Mouse (Mus musculus) adrenal gland, postnatal 36 days (tissue): ENCODE data around the gene Gm9803. TPM values are rescaled to one million over a fixed set of nuclear protein-coding genes. Genes with fewer than 3 reads are reported as not detected.
"Not testable (repeated sequence)": the region's sequence is repeated elsewhere in the genome, so short reads cannot be mapped to it uniquely, and the experiment has no call there.

Experiments used
- DNase-seq, 2 experiments: peaks; one replicate each; pipeline ENCODE4 v3.0.0; 2021; ENCODE audit warnings: mixed read lengths in 1 of 2
- long read RNA-seq, 2 experiments: library from polyadenylated mRNA; stranded (forward); transcript quantifications; one replicate each; pipeline ENCODE4 v2.0.0; 2021; ENCODE audit warnings: borderline sequencing depth in 2 of 2
- total RNA-seq, 2 experiments: library from RNA; stranded (reverse); gene quantifications; 2 replicates each; pipeline ENCODE4 v1.2.3; 2021

Gene Gm9803
- 10 to 100 TPM in 1 of 2 experiments, not detected in 1; 12.0 TPM for total RNA-seq
- long read RNA-seq, experiment 1, transcript Gm9803-201 (1 exons, 563 nt) = major isoform, 8 of 10 reads
- long read RNA-seq, experiment 1, partial matches to known transcripts = 0 of 10 reads
- long read RNA-seq, experiment 1, other reads (novel, unspliced or antisense) = 2 of 10 reads
- long read RNA-seq, experiment 2, partial matches to known transcripts = 0 of 6 reads
- long read RNA-seq, experiment 2, other reads (novel, unspliced or antisense) = 2 of 6 reads

DNA sequence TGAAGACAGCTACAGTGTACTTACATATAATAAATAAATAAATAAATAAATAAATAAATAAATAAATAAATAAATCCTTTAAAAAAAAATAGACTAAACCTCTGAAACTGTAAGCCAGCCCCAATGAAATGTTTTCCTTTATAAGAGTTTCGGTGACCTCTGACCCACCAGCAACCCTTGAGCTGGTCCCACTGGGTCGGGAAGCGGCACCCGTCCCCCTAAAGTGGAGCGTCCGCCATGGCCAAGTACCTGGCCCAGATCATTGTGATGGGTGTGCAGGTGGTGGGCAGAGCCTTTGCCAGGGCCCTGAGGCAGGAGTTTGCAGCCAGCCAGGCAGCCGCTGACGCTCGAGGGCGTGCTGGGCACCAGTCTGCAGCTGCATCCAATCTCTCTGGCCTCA, at the start of gene Gm9803:
Gene Gm9803, plus strand, starts transcription at position 154 of the 400 bp plus-strand sequence.
- DNase-seq = not testable (repeated sequence)

DNA sequence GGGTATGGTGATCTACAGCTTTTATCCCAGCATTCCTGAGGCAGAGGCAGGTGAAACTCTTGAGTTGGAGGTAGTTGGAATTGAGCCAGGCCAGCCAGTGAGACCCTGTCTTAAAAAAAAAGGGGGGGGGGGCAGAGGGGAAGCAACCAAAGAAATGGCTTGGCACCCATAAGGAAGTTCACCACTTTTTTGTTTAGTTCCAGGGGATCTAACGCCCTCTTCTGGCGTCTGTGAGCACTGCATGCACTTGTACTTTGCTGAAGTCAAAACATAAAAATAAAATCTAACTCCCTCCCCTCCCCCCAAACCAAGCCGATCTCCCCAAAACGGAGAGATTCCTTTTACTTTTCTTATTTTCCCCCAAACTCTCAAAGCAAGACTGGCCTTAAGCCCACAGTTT, 48.5 kb upstream of the Gm9803 start:
- DNase-seq = peak; percentile 26 to 30

DNA sequence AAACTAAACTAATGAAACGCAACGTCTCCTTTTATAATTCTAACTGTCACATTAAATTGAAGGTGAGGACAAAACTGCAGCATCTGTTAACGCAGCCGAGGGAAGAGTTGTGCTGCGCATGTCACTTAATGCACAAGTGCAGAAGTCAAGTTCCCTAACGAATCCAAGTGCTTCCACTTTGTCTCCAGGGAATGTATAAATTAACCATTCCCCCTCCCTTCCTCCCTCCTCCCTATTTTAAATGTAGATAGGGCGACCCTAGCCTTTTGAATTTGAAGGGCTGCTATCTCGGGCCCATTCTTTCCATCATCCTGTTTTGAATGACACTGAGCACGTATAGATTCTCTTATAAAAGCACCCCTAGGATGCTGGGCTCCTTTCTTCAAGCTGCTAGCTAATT, 46.4 kb upstream of the Gm9803 start:
- no peak for DNase-seq

- DNase-seq = peak; percentile 79 to 80
These were observed 45.8 kb upstream of the Gm9803 start for GRCm38 (mm10) chr10:43477865-43478681.

DNA sequence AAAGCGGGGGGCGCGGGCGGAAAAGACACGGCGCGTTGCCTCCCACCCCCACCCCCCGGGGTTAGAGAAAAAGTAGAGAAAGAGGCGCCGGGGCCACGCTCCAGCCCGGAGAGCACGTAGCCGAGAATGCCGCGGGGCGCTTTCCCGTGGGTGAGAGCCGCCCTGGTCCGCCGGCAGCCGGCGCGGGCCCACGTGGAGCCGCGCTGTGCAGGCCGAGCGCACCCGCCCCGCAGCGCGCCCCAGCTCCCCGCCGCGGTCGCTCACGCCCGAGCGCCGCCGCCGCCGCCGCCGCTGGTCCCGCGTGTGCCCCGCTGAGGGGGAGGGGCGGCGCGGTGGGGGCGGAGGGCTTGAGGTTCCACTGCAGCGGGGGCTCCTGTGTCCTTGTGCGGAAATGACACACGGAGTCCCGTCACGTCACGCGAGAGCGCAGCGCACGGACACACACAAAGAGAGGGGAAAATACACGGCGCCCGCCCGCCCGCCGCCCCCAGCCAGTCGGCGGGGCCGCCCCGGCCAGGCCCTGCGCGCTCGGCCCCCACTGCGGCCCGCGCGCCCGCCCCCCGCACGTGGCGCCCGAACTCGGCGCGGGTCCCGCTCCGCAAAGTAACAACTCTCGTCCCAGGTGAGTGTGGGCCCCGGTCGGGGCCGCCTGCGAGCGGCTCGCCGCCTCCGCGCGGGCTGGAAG, 45.0 kb upstream of the Gm9803 start, which contains the start of gene Bend3:
Gene Bend3, plus strand, starts transcription at position 81 of the 685 bp plus-strand sequence.
- DNase-seq = peak; percentile 57 to 74

DNA sequence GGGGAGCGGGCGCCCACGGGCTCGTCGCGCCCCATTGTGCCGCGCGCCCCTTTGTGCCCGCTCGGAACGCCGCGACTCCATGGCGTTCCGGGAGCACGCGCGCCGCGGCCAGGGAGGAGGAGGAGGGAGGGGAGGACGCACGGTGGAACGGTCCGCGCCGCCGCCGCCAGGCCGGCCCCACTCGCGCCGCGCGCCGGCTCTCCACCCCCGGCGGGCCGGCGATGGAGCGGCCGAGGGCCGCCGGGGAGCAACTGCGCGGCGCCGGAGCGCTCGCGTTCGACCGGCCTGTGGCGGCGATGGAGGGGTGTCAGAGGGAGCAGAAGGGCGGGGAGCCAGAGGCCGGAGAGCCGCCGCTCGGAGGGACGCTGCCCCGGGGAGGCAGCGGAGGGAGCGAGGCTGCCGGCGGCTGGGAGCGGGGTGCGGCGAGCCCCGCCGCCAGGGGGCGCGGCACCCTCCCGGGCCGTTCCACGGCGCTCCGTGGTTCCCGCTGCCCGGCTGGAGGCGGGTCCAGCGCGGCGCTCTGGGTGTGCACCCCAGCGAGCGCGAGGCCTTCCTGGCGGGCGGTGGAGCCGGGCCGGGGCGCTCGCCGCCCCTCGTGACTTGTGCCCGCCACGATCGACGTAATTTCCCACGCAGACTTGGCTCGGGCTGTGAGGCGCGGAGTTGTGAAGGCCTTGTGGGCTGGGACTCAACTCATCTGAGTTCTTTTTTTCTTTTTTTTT, 44.3 kb upstream of the Gm9803 start:
- DNase-seq = peak; percentile 93 to 96

- DNase-seq = no peak
These were observed 43.5 kb upstream of the Gm9803 start for GRCm38 (mm10) chr10:43480227-43480849.

- no peak for DNase-seq
These were observed 42.7 kb upstream of the Gm9803 start for GRCm38 (mm10) chr10:43481179-43481578.

GRCm38 (mm10) chr10:43482021-43482420, 41.9 kb upstream of the Gm9803 start:
- no peak for DNase-seq

- peak; percentile 15 to 61 for DNase-seq
These were observed 40.4 kb upstream of the Gm9803 start for GRCm38 (mm10) chr10:43483426-43483995.

GRCm38 (mm10) chr10:43485751-43486268, 38.1 kb upstream of the Gm9803 start:
- no peak for DNase-seq

GRCm38 (mm10) chr10:43487441-43488010, 36.4 kb upstream of the Gm9803 start:
- no peak for DNase-seq

DNA sequence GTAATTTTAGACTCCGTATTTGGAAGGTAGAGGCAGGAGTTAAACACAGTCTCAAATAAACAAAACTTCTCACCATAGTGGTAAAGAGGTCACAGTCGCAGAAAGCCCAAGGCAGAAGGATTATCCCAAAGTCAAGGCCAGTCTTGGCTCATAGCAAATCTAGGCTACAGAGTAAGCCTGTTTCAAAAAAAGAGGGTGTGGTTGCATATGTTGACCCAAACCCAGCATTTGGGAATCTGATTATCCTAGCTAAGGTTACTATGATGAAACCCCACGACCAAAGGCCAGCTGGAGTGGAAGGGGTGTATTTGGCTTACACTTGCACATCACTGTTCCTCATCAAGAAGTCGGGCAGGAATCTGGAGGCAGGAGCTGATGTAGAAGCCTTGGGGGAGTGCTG, 35.6 kb upstream of the Gm9803 start:
- no peak for DNase-seq

DNA sequence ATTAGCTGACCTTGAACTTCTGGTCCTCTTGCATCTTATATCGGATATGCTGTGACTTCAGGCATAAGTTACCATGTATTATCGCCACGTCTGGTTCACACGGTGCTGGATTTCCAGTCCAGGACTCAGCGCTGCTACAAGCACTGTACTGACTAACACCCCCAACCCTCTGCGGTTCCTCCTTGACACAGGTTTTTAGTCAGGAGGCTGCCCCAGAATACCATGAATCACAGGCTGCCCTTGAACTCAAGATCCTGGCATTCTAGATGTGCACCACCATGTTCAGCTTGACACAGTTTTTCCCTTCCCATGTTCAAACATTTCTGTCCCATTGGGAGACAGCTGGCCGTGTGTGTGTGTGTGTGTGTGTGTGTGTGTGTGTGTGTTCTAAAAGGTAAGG, 34.7 kb upstream of the Gm9803 start:
- peak; percentile 18 to 22 for DNase-seq

DNA sequence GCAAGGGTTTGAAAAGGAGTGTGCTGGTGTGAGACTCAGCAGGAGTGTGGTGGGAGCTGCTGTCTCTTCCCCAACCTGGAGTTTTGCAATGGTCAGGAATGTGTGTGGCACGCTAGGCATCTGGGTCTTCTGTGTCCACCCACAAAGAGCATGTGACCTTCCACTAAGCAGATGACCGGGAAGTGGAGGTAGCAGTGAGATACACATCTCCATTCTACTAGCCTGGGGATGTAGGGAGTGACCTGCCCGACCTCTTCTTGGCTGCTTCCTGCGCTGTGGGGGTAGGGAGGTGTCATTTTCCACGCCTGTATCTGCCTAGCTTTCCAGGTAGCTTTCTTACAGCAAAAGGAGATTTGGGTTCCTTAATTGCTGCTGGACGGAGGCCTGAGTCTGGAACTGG, 34.3 kb upstream of the Gm9803 start:
- no peak for DNase-seq

DNA sequence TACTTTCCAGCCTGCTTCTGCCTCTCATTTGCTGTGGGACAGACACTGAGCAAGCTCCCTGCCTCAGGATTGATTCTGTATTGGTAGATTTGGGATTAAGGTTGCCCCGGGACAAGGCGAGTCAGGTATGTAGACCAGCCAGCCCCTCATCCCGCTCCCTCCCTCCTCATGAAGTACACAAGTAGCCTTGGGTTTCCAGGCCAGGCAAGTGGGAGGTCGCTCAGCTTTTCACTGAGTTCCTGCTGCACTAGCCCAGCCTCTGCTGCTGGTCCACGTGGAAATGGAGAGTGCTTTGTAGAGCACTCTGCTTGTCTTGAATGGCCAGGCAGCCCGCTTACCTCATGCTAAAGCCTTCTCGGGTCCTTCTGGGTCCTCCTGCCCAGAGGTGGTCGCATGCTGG, 33.9 kb upstream of the Gm9803 start:
- DNase-seq = no peak

DNA sequence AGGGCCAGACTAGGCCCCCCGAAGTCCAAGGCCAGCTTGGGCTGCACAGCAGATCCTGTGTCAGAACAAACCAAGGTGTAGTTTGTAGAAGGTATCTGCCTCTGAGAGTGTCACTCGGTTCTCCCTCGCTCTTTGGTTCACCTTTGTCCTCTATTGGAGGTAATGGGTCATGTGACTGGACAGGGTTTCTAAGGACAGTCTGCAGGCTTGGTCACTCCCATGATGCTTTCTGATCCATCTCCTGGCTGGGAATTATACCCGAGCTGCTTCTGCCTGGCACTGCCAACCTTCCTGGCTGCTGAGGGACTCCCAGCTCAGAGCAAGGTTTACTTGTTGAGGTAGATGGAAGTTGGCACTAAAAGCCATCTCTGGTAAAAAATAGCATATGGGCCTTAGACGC, 33.0 kb upstream of the Gm9803 start:
- no peak for DNase-seq

DNA sequence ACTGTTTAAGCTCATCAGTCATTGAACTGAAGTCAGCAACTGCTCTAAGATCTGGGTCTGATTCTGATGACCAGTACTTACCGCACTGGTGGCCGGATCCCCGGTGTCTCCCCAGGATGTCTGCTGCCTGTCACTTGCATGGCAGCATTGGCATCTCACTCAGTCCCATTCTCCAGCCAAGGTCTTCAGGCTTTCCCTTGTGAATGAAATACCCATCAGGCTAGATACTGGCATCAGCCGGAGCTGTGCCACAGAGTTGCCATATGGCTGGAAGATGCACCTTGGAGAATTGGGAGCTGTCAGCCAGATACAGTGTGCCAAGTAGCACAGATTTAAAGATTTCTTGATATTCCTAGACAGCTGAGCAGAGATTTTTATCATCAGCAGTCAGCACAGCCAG, 21.3 kb upstream of the Gm9803 start:
- DNase-seq = no peak

DNA sequence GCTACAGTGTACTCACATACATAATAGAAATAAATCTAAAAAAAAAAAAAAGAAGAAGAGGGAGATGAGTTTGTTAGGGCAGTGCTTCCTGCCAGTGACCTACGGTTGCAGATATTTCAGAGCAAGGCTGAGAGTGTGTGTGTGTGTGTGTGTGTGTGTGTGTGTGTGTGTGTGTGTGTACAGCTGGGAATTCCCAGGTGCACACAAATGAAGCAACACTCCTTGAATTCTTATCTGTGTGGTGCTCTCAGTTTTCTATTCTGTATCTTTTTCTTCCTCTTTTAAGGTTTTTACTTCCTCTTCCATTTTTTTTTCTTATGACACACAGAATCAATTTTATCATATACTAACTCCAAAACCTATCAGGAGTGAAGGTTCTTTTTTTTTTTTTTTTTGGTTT, 19.6 kb upstream of the Gm9803 start:
- no peak for DNase-seq

DNA sequence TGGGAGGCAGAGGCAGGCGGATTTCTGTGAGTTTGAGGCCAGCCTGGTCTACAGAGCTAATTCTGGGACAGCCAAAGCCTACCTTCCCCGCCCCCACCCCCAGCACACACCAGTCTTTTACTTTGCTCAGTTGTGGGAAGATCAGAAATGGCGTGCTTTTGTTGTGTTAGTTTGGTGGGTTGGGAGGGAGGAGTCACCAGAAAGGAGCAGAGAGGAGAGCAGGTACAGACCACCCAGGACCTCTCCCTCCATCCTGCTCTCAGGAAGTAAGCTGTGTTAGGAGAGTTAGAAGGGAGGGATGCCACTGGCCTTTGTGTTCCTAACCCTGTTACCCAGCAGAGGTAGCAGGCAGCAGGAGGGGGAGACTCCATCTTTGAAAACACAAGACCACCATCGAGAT, 16.8 kb upstream of the Gm9803 start:
- DNase-seq = no peak

DNA sequence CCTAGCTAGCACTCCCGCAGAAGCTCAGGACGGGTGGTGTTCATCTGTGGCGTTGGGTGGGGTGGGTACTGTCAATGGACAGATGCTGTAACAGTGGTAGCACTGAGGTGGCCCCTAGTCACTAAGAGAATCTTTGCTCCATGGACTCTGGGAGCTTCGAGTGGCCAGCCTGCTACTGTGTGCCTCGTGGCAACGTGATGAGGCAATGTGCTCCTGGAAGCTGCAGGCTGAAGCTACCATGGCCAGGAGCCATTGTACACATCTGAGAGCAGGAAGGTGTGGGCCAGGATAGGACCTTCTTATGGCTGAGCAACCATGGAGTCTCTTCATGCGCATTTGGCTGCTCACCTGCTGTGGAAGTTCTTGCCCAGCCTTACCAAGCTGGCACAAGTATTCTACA, 14.7 kb upstream of the Gm9803 start:
- no peak for DNase-seq
